Mouse (Mus musculus) common myeloid progenitor, adult 5-6 weeks (primary cell): ENCODE data around the gene Psap. TPM values are rescaled to one million over a fixed set of nuclear protein-coding genes. Genes with fewer than 3 reads are reported as not detected.
A peak's percentile ranks its signal among the peaks of the same experiment; 100 is the strongest.

ENCODE experiments used
- ATAC-seq: replicated peaks from 2 replicates; pipeline ENCODE4 v1.8.0; 2016; ENCODE audit warnings: low read depth, mild to moderate bottlenecking, moderate TSS enrichment, inconsistent platforms; ENCODE audit not compliant: poor library complexity, severe bottlenecking
- total RNA-seq: library from RNA; stranded (forward); fragments of 200-1000, 187-1606 nt; gene quantifications from 2 replicates; pipeline ENCODE4 v1.2.3, GENCODE M21; 2017

Gene Psap
- total RNA-seq, 1 experiment from 2014 or later: 149 TPM

DNA sequence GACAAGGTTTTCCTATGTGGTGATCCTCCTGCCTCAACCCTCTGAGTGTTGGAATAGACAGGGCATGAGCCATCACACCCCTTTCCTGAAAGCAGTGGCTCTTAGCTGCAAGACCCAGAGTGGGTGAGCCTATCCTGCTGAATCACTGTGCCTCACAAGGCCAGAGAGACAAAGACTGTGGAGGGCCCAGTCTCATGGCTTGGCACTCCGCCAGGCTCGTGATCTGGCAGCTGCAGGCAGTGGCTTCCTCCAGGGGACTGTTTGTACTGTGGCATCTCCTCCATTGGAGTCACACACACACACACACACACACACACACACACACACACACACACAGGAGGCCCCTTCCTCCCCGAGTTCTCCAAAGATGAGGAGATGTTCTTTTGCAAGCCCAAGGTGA lies 15.0 kb upstream of the Psap start:
- peak; percentile 81 for ATAC-seq

DNA sequence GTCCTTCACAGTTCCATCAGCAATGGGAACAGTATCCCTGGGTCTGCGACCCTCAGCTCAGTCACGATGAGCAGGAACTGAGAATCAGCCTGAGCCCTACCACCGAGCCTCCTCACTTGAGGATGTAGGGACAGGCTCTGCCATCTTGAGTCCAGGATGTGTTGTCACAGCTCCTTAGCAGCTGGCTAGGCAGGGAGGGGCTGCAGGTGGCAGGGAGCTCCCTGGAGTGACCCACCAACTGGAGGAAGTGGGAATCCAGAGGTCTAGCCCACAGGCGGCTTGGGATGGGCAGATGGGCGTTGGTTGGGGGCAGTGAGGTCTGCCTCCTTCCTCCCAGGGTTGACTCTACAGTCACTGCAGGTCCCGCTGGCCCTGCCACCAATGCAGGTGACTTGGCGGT lies 14.1 kb upstream of the Psap start:
- peak; percentile 57 for ATAC-seq

DNA sequence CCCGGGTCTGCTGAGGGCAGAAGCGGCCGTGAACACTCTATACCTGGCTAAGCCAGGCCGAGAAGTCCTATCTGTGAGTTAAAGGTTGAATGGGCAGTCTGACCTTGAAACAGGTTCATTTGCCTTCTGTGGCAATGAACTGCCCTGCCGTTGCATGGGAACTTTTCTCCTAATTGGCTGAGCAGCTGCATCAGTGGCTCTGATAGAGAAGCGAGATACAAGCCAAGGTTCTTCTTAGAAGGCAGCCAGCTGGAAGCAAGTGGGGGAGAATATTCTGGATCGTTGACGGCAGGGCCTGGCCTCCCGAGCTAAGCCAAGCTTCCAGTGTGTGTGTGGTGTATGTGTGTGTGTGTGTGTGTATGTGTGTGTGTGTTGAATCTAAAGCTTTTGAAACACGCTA lies 12.2 kb upstream of the Psap start:
- no peak for ATAC-seq

DNA sequence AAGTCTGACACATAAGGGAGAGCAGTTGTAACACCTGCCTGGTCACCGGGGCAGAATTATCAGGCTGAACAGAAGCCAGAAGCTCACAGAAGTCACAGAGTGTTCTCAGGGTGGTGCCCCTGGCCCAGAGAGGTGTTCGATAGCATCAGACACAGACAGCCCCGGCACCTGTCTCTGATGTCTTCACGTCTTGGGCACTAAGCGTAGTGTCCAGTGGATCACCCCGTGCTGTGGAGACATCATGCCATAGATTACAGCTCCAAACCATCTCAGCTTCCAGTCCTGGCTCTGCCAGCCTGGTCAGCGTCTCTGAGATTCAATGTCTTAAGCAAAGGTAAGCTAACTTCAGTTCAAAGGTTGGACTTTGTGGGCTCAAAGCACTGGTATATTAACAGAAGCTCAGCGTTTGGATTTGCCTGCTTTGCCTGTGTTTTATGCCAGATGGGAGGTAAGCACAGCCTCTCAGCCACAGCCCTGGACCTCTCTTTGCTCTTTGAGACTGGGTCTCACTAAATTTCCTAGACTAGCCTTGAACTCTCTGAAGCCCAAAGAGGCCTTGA lies 10.5 kb upstream of the Psap start:
- ATAC-seq: no peak

DNA sequence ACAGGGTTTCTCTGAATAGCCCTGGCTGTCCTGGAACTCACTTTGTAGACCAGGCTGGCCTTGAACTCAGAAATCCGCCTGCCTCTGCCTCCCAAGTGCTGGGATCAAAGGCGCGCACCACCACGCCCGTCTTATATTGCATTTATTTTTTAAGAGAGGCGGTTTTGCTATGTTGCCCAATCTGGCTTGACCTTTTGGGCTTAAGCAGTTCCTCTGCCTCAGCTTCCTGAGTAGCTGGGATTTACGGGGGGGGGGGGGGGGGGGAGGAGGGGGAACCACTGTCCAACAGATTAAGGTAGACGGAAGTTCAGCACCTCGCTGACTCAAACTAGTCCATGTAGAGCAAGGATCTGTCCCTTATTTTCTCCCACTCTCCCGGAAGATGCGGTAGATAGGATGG lies 8.7 kb upstream of the Psap start:
- no peak for ATAC-seq

DNA sequence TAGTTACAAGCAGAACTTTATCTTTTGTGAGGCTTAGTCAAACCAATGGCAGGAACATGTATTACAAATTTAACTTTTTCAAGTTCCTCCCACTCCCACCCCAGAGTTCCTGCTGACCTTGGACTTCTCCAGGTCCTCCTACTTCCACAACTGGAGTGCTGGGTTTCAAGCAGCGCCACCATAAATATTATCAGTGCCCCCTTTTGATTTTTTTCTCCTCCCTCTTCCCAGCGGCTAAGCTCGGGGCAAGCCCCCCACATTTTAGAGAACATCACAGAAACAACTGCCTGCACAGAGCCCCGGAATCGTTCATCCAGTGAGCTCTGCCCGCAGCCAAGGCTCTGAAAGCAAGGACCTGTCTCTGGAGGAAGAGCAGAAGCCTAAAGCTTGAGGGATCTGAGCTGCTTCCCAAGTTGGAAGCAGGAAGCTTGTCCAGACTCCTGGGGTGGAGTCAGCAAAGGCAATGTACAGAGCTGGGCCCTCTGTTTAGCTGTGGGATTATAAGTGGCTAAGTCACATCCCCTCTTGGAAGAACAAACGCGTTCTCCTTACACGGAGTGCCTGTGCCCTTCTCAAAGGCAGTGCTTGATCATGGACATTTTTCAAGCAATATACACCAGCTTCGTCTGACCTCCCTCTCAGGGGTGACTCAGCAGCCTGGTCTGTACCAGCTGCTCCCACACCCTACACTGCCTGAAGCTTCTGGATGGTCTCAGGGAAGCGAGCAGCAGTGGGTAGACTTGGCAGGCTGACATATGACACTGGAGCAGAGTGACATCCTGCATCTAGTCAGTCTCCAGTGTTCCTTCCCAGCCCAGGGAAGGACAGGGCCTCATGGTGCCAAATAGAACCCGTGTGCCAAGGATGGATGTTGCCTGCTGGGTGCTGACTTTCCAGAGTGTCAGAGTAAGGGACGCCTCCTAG lies 8.0 kb upstream of the Psap start:
- ATAC-seq: peak; percentile 48; the same call in 1 of the 2 replicates

DNA sequence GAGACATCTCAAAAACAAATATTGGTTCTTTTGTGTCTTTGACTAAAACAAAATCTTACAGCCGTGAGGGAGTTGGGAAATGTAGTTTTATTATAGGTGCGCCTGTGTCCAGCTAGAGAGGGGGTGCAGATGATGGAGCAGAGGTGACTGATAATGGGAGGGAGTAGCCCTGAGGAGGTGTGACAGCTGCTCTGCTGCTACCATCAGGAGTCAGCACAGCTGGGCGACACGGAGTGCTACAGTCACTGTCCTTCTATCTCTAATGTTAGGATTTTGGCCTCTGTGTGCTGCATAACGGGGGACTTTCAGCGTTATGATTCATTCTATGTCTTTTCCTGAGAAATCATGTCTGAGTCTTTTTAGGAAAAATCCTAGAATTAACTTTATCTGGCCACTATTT lies 6.4 kb upstream of the Psap start:
- no peak for ATAC-seq

DNA sequence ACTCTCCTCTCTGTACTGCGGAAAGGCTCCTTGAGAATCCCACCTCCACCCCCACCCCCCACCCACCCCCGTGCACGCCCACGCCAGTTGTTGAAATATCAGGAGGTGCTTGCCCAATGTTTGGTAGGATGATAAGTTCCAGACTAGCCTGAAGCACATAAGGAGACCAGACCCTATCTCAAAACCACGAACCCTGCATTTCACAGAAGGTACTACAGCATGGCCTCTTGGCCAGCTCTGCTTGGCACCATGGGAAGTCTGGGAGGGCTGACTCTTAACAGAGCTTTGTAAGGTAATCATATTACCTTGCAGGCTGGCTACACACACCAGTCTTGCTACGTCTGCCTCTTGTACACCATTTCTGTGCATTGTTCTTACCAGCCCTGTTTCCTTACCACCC lies 5.2 kb upstream of the Psap start:
- 0 out of 2 replicates have a peak, but pooled peaks have one; percentile 29 for ATAC-seq

DNA sequence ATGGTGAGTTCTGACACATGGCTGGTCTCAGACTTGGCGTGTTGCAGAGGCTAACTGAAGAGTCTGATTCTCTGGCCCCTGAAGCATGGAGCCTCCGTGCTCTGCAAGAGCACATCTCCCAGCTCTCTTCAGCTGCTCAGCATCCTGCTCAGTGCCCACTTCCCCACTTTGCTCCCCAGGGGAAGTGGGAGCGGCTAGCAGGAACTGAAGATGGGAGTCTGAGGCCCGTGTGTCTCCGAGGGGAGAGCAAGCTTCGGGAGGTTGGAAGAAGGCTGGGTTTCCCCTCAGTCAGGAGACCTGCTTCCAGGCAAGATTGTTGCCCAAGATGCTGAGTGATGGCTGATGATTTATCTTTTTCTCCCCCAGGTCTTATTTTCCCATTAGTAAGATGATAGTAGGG lies 4.0 kb upstream of the Psap start:
- ATAC-seq: peak; percentile 43

DNA sequence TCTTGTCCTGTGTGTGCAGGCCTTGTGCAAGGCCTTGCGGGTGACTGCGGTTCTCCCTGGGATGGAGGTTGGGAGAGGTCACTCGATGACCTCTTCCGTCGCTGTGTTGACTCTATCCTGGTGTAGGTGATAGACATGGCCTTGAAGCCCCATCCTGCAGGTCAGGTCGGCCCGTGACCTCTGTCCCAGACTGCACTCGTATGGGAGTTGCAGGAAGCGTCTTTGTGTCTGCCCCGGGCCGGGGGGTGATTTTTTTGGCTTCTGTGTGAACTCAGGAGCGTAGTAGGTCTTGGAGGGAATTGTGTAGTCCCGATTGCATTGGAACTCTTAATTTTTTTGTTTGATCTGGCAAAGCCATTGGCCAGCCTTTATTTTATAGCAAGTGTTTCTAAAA lies 576 bp downstream of the Psap start:
- ATAC-seq: no peak

DNA sequence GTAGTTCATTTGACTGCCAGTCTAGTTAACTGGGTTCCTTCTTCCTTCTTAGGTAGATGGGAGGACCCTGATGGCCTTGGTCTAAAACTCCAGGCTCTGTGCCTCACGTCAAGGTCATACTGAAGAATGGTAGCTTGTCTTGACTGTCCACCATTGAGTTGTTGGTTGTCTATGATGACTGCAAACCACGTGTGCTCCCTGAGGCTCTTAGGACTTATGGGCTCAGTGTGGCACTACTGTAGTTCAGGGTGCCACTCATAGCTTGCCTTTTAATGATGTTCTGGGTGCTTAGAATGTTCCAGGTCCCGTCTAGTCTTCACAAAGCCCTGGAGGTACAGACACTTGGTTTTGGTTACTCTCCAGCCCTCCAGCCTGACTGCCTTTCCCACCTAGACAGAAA lies 1.4 kb downstream of the Psap start:
- ATAC-seq: no peak

DNA sequence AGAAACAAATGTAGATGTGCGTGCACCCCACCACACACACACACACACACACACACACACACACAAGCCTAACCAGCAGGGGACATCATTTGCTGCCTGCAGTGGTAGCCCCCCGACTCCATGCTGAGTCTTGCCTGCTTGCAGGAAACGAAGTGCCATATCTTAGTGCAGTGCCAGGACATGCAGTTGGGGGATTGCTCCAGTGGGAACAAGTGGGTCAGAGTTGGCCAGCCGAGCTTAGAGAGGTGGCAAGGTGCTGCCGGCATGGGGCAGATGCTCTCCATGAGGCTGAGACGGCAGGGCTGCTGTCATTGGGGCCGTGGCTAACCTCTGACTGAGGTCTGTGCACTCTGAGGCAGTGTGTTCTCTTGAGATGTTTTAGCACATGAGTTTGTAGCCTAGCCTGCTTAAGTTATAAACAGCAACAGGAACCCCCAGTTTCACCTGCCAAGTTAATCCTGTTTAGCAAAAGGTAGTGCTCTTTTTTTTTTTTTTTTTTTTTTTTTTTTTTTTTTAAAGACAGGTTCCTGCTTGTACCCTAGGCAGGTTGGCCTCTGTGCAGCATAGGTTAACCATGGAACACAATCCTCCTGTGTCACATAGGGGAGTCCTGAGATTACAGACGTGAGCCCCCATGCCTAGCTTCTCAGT lies 2.0 kb downstream of the Psap start:
- no peak for ATAC-seq

DNA sequence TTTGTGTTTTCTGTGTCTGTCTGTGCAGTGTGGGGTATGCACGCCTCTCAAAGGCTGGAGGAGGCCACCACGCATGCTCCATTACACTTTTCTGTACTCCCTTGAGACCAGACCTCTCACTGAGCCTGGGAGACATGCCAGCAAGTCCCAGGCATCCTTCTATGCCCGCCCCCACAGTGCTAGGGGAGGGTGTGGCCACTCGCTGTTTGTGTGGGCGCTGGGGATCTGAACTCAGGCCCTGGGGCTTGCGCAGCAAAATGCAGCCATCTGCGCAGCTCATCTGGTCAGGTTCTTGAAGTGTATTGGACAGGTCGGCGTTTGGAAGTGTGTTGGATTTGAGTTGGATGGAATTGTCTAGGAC lies 2.5 kb downstream of the Psap start:
- ATAC-seq: no peak

DNA sequence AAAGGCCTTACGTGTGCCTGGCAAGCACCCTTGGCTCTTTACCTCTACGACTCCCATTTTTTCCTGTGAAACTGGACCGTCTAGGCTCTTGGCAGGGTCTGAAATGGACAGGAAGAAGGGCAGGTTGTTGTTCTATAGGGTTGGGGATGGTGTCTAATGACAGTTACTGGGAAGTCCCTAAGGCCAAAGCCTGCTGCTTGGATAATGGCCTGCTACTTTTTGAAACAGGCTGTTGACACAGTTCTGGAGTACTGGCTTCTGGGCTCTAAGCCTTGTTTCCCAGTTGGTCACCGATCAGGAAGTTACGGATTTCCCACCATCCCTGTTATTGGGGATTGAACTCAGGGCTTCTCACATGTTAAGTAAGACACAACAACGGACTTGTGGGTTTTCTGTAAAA lies 2.9 kb downstream of the Psap start:
- ATAC-seq: no peak

DNA sequence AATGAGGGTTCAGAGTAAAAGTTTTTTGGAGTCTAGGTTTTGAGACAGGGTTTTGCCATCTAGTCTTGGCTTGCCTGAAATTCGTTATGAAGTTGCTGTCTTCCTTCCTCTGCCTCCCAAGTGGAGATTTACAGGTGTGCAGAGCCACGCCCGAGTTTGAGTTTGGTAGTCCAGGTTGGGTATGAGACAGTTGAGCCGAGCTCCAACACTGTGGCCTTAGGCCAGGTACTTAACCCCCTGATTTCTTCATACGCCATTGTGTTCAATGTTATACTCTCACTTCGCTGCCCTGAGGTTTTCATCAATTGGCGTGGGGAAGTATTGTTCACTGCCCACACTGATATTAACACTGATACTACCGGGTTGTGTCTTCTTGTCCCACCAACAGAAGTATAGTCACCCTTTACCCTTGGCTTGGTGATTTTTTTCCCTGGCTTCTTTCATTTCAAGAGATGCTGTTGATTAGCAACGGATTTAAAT lies 4.2 kb downstream of the Psap start:
- no peak for ATAC-seq

DNA sequence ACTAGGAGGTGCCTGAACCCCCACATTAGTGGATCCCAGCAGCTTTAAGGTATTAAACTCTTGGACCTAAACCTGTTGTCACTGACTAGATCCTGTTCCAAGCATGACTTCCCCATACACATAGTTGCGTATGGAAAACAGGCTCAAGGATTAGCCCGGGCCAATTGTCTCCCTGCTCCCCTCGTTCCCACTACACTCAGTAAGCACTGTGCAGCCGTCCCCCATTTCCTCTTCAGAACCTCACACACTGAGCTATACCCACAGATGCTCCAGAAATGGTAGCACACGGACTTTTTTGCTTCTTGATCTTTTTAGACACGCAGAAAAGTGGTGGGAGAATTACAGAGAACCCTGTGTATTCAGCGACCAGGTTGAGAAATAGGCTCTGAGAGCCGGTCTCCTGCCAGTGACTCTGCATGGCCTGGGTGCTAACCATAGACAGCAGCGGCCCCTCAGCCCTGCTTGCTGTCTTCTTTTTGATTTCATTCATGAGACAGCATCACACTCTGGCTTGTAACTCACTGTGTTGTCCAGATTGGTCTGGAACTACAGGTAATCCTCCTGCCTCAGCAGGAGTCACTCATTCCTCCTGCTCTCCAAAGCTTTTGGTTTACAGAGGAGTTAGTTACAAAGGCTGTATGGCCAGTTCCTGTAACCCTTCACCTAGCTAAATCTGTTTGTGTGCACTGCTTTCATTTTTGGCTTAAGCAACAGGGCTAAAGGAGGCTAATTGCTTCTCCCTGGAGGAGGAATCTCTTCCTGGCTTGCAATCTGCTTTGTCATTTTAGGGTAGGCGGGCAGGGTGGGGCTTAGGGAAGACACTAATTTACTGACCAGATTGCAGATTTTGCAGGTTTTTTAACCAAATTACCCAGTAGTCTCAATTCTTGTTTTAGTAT lies 4.9 kb downstream of the Psap start:
- no peak for ATAC-seq

DNA sequence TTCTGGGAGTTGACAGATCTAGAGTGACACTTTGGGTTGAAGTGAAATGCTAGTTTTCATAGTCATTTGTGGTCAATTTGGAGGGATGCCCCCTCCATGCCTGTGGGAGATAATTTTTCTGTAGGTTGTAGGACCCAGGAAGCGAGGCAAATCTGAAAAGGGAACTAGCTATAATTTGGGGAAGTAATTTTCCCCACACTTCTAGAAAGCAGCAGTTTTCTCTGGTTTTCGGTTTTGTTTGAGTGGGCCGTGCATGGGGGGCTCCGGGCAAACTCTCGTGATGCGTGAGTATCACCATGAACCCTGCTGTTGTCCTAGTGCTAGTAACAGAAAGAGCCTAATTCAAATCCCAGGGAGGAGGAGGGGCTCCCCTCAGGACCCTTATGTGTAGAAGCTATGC lies 6.8 kb downstream of the Psap start:
- ATAC-seq: peak; percentile 45

DNA sequence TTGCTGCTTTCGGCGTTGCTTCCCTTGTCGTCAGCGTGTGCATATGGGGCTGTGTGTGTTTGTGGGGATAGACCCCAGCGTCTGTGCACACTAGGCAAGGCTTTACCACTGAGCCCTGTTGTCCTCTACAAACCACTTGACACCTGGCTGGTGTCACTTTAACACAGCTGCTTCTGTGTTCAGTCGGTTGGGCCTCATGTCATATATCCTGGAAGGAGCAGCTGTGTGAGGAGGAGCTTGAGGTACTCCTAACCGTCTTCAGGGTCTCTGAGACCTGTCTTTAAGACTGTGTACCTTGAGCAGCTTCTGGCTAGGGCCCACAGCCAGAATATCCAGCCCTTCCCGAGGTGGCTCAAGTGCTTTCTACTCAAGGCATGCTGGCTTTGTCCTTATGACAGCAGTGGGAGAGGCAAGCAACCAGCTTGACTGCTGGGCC lies 7.3 kb downstream of the Psap start:
- ATAC-seq: peak; percentile 2

DNA sequence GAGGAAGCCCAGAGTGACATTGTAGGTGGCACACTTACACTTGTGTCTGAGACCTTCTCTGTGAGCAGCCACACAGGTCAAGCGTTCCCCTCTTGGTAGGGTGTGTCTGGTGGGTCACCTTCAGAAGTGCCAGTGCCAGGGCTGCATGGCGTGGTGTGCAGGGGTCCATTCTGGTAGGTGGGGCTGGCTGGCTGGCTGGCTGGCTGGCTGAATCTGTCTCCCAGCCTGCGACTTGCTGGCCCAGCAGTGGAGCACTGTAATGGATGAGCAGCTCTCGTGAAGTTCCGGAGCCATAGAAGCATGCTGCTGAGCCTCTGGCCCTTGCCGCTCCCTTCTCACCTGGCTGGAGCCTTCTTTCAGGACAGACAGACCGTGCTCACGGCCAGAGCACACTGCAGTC lies 7.8 kb downstream of the Psap start:
- no peak for ATAC-seq

DNA sequence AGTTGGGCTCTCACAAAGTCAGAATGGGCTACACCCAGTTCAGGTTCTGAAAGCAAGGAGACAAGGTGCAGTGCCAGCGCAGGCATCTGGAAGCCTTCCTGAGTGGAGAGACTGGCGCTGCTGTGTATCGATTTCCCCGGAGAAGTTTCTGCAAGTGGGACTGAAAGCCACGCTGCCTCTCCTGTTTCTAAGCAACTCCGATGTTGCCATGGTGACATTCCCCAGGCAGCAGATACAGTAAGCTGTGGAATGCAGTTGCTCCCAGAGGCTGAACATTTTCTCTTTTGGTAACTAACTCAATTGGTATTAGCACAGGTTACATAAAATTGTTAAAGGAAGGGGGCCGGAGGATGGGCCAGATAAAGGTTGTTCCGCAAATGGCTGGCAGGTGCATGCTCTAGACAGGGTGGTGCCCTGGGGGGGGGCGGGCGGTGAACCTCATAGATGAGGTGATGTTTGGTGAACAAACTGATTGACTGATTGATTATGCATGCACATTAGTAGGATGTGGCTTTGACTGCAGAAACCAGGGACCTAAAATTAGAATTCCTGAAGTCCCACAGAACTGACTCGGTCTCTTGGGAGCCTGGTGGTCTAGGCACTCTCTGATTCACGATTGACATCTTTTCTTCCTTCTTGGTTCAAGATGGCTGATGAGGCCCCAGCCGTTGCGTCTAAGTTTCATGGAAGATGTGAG lies 8.4 kb downstream of the Psap start:
- ATAC-seq: no peak
